Mouse (Mus musculus): Measurements from ENCODE around the gene Npy4r.

The Npy4r gene

GRCm38 (mm10) chr14:34152342-34152741 is at the start of gene Npy4r:
Gene Npy4r, minus strand, starts transcription at chr14:34152489.
- peak; percentile 37 for DNase-seq (ENCODE audit: low spot score)

DNA sequence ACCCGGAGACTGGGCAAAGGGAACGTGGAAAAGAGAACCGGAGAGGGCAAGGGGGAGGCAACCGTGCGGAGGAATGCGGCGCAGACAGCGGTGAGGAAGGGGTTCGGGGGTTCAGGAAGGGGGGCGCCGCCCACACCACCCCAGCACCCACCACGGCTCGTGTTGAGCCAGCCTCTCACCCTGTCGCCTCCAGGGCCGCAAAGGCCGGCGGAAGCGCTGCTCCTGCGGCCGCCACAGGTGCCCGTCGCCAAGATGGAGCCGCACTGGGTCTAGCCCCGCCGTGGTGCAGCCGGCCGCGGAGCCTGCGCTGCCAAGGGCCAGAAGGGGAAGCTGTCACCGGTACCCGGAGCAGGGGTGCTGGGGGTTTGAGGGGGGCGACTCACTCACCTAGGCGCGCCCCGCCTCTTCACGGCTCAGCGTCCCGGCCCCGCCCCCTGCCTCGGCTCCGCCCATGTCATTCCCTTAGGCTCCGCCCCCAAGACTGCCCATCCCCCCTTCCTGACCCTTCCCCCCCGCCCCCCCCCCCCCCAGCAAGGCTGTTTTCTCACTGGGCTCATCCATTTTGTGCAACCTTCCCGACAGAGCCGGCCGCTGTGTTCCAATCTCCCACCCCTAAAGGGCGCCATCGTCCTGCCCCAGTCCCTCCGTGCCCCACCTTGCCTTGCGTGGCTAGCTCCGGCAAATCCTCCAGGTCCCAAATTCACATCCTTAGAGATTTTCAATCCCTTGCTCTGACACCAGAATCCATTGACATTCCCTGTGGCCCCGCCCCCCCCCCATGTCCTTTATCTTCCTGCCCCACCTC is 49.1 kb upstream of the Npy4r start, which contains the start of gene Gprin2:
Gene Gprin2, minus strand, starts transcription at position 423 of the 805 bp plus-strand sequence.
- peak; percentile 45 for DNase-seq (ENCODE audit: low spot score)

DNA sequence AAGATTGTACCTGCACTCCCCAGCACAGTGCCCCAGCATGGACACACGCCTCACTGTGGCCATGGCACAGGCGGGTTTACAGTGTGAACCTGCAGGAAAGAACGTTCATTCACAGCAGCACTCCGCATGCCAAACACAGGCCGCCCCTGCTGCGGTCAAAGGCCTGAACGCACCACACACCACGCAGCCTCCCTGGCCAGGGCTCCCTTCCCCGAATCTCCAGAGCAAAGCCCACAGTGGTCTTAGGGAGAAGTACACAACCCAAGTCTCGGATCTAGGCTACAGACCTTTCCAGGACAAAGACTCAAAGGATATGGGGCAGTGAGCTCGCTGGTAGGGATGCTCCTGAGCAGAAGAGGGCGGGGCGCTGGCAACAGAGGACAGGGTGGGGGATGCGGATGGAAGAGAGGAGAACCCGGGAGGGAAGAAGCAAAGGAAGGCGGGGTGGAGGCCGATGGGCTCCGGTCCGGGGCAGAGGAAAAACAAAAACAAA is 48.5 kb upstream of the Npy4r start:
- DNase-seq (ENCODE audit: low spot score), result peak; percentile 58

- DNase-seq (ENCODE audit: low spot score), result no peak
Observed at GRCm38 (mm10) chr14:34196706-34197105, 44.4 kb upstream of the Npy4r start.

DNA sequence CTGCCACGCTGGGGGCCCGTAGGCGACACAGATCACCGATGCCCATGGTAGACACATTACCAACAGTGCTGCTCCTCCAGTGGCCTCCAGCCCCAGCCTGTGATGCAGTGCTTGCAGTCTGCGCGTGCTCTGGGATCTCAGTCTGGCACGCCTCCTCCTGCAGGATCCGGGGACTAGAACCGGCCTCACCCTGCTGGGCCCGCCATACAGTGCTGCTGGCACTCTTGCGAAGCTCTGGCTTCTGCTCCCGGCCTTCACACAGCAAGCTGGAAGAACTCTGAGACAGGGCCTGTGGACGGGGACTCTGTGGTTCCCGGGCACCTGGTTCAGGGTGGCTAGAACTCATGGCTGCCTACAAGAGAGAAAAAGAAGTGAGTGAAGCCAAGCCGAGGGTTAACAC is 43.2 kb upstream of the Npy4r start:
- DNase-seq (ENCODE audit: low spot score), result no peak

GRCm38 (mm10) chr14:34193879-34194278 is 41.6 kb upstream of the Npy4r start:
- no peak for DNase-seq (ENCODE audit: low spot score)

GRCm38 (mm10) chr14:34190361-34190760 is 38.1 kb upstream of the Npy4r start:
- peak; percentile 18 for DNase-seq (ENCODE audit: low spot score)

- peak; percentile 61 for DNase-seq (ENCODE audit: low spot score)
Observed at GRCm38 (mm10) chr14:34188629-34189028, 36.3 kb upstream of the Npy4r start.

DNA sequence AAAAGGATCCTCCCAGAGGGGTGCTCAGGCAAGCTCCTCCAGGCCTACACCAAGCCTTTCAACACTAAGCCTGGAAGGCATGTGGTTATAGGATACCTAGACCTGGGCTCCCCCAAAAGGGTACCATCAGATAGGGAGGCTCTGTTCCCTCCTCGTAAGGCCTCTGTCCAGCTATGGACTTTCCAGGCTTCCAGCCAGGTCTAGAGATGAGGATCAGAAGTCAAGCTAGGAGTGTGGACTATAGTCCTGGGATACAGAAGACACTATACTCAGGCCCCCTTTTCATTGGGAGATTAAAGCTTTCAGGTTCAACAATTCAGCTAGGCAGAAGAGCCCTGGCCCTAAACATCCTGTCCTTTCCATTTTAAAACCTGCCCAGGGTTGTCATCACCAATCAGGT is 30.8 kb upstream of the Npy4r start:
- DNase-seq (ENCODE audit: low spot score), result no peak

- no peak for DNase-seq (ENCODE audit: low spot score)
Observed at GRCm38 (mm10) chr14:34179351-34179750, 27.1 kb upstream of the Npy4r start.

- DNase-seq (ENCODE audit: low spot score), result no peak
Observed at GRCm38 (mm10) chr14:34171107-34171506, 18.8 kb upstream of the Npy4r start.

GRCm38 (mm10) chr14:34155752-34156151 is 3.5 kb upstream of the Npy4r start:
- no peak for DNase-seq (ENCODE audit: low spot score)

DNA sequence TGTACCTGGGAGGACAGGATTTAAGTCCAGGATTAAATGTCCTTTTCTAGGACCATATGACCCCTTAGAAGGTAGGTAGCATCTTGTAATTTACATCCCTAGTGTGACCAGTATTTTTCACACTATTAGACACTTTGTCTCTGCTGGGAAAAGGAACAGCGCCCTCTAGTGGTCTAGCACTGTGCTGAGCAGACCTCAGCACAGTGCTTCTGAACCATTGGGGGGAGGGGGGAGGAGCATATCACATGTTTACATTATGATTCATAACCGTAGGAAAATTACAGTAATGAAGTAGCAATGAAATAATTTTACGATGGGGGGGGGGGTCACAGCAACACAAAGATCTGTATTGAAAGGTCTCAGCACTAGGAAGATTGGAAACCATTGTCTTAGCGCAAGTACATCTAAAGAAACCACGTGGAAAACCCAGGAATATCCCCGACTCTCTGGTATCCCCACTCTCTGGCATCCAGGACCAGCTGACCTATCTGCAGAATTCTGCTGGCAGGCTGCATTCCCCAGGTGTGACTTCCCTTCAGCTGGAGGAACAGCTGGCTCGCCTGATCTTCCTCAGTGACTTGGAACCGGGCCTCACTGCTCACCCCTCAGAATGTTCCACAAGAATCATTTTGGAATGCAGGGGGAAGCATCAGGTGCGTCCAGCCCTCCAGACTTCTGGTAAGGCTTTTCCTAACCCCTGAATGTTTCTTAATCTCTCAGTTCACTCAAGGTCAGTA is 2.5 kb upstream of the Npy4r start:
- DNase-seq (ENCODE audit: low spot score), result peak; percentile 77

DNA sequence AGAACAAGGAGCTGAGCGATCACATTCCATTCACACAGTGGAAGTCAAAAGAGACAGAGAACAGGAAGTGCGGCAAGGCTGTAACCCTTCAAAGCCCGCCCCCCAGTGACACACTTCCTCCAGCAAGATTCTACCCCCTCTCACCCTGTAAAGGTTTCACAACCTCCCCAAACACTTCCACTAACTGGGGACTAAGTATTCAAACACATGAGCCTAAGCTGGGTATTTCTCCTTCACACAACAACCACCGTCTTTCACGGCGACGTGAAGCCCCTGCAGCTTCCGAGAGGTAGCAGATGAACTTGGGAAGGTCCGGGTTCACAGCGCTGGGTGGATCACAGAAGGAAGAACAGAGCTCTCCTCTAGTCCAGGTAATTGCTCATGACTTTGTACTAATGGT is 9.4 kb downstream of the Npy4r start:
- no peak for DNase-seq (ENCODE audit: low spot score)

DNA sequence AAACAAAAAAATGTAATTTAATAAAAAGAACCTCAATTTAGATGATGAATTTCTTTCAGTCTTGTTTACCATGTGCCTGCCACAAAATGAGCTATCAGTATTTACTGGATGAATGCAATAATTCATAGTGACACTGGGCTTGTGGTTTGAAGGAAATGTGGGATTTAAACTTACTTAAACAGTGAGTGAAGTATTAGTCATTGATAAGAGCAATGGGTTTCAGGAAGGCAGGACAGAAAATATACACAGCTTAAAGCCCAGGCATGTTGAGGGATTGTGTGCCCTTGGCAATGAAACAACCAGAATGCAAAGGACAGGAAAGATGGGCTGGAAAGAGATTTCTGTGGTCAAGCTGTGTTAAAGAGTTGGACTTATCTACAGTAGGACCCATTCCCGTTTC is 10.0 kb downstream of the Npy4r start:
- no peak for DNase-seq (ENCODE audit: low spot score)

DNA sequence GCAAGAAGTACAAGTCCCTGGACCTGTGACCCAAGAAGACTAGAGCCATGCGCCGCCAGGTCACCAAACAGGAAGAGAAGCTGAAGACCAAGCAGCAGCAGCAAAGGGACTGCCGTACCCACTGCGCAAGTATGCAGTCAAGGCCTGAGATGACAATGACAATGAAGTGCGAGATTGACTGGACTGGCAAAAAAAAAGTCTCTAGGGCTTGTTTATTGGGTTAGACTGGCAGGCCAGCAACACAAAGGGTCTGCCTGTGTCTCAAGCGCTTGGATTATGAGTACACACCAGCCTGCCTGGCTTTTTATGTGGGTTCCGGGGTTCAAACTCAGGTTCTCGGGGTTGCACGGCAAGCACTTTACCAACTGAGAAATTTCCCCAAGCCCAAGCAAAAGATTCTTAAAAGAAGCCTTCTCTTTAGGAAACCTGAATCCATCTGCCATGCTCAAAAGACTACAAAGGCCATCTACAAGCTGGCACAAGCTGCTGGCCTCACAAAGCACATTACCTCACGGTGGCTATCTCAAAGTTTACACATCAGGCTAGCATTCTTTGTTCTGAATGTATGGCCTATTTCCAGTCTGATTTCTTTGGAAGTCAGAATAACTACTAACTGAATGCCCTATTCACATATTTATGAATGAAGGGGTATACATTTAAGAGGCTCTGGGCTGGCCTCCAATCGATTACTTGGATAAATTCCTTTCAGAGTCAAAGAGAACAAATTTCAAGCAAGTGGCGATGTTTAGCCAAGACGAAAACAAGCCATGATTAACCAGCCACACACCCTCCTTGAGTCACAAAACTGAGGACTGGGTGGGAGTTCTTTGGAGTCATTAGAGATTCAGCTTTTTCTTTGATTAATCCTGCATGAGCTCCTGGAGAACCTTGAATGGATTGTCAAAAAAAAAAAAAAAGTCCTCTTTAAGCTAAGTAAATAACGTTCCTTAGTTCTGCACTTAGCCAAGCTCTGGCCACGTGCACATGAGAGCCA is 12.3 kb downstream of the Npy4r start:
- no peak for DNase-seq (ENCODE audit: low spot score)

DNA sequence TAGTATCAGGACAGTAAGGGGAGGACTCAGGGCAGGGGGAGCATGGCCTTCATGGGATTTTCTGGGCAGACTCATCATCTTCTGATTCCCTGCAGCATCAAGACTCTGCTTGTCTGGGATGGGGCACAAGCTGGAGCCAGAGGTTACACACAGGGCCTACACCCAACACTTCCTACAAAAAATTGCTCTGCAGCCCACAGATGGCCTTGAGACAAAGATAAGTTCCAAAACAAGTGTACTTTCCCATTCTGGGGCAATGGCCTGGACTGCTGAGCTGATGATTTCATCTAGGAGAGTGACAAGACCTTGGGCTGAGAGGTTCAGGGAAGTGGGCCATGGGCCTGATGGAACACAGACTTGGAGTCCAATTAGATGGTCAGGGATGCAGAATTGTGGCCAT is 16.9 kb downstream of the Npy4r start:
- DNase-seq (ENCODE audit: low spot score), result no peak

GRCm38 (mm10) chr14:34131216-34131615 is 21.1 kb downstream of the Npy4r start:
- DNase-seq (ENCODE audit: low spot score), result no peak

- no peak for DNase-seq (ENCODE audit: low spot score)
Observed at GRCm38 (mm10) chr14:34121691-34122090, 30.6 kb downstream of the Npy4r start.

DNA sequence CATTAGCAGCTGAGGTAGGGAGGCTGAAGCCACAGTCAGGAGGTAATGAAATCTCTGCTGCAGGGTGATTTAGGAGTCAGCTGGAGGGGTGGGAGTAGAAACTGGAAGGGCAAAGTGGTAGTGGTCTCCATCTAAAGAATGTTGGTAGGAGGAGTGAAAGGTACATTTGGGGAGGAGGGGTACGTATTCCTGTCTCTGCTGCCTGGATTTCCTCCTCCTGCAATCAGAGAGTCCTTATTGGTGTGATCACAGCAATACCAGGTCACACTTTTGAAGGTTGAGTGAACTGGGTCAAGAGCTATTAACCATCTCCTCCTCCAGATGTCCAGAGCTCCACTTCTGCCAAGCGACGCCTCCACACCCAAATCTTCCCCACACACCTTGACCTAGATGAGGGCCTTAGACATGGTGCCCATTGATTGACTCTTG is 31.4 kb downstream of the Npy4r start:
- no peak for DNase-seq (ENCODE audit: low spot score)

DNA sequence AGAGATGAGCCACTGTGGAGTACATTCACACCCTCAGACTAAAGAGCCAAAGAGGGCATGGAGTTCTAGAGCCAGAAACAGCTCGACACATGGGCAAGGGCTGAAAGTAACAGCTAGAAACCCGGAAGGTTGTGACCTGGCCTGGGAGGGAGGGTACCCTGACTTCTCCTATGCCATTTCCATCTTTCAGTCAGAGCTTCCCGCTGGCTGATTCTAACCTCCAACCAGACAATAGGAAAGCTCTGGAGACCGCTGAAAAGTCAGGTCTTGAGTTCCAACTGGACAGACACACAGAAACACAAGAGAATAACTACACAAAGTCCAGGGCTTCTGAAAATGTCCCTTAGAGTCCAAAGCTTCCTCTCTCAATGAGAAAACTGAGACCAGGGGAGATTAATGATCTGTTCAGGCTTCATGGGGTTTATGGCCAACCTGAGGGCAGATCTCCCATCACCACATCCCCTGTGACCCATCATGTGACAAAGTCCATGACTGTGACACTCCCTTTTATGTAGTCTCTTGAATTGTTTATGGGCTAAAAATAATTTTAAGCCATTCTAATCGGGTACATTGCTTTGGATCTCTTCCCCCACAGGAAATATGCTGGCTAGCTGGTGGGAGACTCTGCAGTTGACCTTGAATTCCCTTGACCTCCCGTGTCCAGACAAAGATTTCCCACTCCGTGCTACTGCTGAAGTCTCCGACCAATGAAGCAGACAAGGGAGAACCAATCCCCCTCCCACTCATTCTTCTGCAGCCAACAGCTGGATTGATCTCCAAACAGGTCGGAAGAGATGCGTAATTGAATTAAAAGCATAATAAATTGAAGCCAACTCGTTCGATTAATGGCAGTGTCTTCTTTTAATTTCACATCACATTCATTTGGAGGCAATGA is 32.0 kb downstream of the Npy4r start:
- DNase-seq (ENCODE audit: low spot score), result no peak

All from embryo, embryonic 10.5 days (tissue).